Mouse (Mus musculus) C2C12 (cell line): ENCODE results near the gene Ccr5.

ENCODE experiments used
- CEBPB ChIP-seq: IDR thresholded peaks from one replicate; pipeline ENCODE4 v1.6.1; 2011; ENCODE audit warnings: low read depth, mild to moderate bottlenecking, control low read depth, moderate library complexity
- CTCF ChIP-seq: IDR thresholded peaks from one replicate; pipeline ENCODE4 v1.5.1; 2011; ENCODE audit not compliant: control insufficient read depth, insufficient read depth, insufficient read length
- MAX ChIP-seq: IDR thresholded peaks from one replicate; pipeline ENCODE4 v1.6.1; 2011; ENCODE audit warnings: mild to moderate bottlenecking, control low read depth
- MYOD1 ChIP-seq: IDR thresholded peaks from one replicate; pipeline ENCODE4 v1.6.1; 2011; ENCODE audit warnings: low read depth; ENCODE audit not compliant: control insufficient read depth, insufficient read length
- MYOG ChIP-seq: IDR thresholded peaks from one replicate; pipeline ENCODE4 v1.6.1; 2011; ENCODE audit not compliant: control insufficient read depth, insufficient read length; ENCODE audit errors: extremely low read depth
- USF1 ChIP-seq: IDR thresholded peaks from one replicate; pipeline ENCODE4 v1.6.1; 2011; ENCODE audit warnings: low read depth, mild to moderate bottlenecking, control low read depth, moderate library complexity

DNA sequence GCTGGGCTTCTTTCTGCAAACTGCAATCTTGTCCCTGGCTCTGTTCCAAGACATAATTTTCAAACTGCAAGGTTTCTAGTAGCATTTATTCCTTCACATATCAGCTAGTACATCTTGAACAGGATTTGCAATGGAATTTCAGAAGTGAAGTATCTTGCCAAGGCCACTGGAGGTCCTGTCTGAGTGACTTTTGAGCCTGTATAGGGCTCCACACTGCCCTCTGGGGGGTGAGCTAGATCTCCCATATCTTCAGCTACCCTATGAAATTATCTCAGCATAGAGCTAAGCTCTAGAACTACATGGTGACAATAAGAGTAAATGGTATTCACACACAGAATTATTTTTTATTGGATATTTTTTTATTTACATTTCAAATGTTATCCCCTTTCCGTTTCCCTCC, 2.9 kb upstream of the Ccr5 start:
- TF ChIP-seq MAX: no peak
- TF ChIP-seq CTCF: no peak
- TF ChIP-seq CEBPB: no peak
- TF ChIP-seq USF1: no peak
- no peak for TF ChIP-seq MYOD1
- no peak for TF ChIP-seq MYOG
